Mouse (Mus musculus): ENCODE data around the gene Ppih.

- TF ChIP-seq CTCF (IDR thresholded peaks at IDR 0.05; ENCODE audit: borderline replicate concordance, extremely low read depth, insufficient read depth, insufficient read length) = no peak
- no peak for TF ChIP-seq POLR2A (IDR thresholded peaks at IDR 0.05; ENCODE audit: borderline replicate concordance, extremely low read depth, insufficient read depth, insufficient read length, poor library complexity, severe bottlenecking)
These were observed 68.1 kb downstream of the Ppih start for GRCm38 (mm10) chr4:119252025-119252808.

Data from brain, embryonic 14.5 days (tissue).